Mouse (Mus musculus): ENCODE results near the gene Lasp1.
"Not testable (repeated sequence)": the region's sequence is repeated elsewhere in the genome, so short reads cannot be mapped to it uniquely, and the experiment has no call there.

The Lasp1 gene

GRCm38 (mm10) chr11:97798782-97799145, at the start of gene Lasp1:
Gene Lasp1 (plus strand): TSS chr11:97799000.
- DNase-seq (ENCODE audit: extremely low read depth, low read depth) = peak; percentile 76

GRCm38 (mm10) chr11:97753277-97753676, 45.5 kb upstream of the Lasp1 start:
- no peak for DNase-seq (ENCODE audit: extremely low read depth, low read depth)

GRCm38 (mm10) chr11:97758125-97758524, 40.7 kb upstream of the Lasp1 start:
- no peak for DNase-seq (ENCODE audit: extremely low read depth, low read depth)

- DNase-seq (ENCODE audit: extremely low read depth, low read depth) = no peak
These were observed 39.9 kb upstream of the Lasp1 start for GRCm38 (mm10) chr11:97758942-97759341.

GRCm38 (mm10) chr11:97761638-97762037, 37.2 kb upstream of the Lasp1 start:
- DNase-seq (ENCODE audit: extremely low read depth, low read depth) = no peak

- peak; percentile 97 for DNase-seq (ENCODE audit: extremely low read depth, low read depth)
These were observed 32.5 kb upstream of the Lasp1 start, which contains the start of gene Cwc25 for GRCm38 (mm10) chr11:97766154-97766881. Gene Cwc25 (minus strand): TSS chr11:97766556.

GRCm38 (mm10) chr11:97769704-97770103, 29.1 kb upstream of the Lasp1 start:
- DNase-seq (ENCODE audit: extremely low read depth, low read depth) = no peak

- no peak for DNase-seq (ENCODE audit: extremely low read depth, low read depth)
These were observed 27.4 kb upstream of the Lasp1 start for GRCm38 (mm10) chr11:97771410-97771809.

GRCm38 (mm10) chr11:97775186-97775585, 23.6 kb upstream of the Lasp1 start:
- DNase-seq (ENCODE audit: extremely low read depth, low read depth) = no peak

GRCm38 (mm10) chr11:97775808-97776496, 22.8 kb upstream of the Lasp1 start, which contains the start of gene 1700001P01Rik:
Gene 1700001P01Rik (minus strand): TSS chr11:97775918.
- DNase-seq (ENCODE audit: extremely low read depth, low read depth) = peak; percentile 27

- DNase-seq (ENCODE audit: extremely low read depth, low read depth) = no peak
These were observed 22.2 kb upstream of the Lasp1 start for GRCm38 (mm10) chr11:97776497-97777128.

GRCm38 (mm10) chr11:97777129-97777529, 21.7 kb upstream of the Lasp1 start:
- DNase-seq (ENCODE audit: extremely low read depth, low read depth) = no peak

GRCm38 (mm10) chr11:97778918-97779317, 19.9 kb upstream of the Lasp1 start:
- DNase-seq (ENCODE audit: extremely low read depth, low read depth) = no peak

- DNase-seq (ENCODE audit: extremely low read depth, low read depth) = no peak
These were observed 18.7 kb upstream of the Lasp1 start for GRCm38 (mm10) chr11:97779968-97780701.

- DNase-seq (ENCODE audit: extremely low read depth, low read depth) = no peak
These were observed 17.3 kb upstream of the Lasp1 start for GRCm38 (mm10) chr11:97781478-97781831.

GRCm38 (mm10) chr11:97781832-97782563, 16.8 kb upstream of the Lasp1 start, which contains the start of gene Rpl23:
Gene Rpl23 (minus strand): TSS chr11:97782437.
- DNase-seq (ENCODE audit: extremely low read depth, low read depth) = peak; percentile 88

GRCm38 (mm10) chr11:97782564-97782895, 16.3 kb upstream of the Lasp1 start:
- no peak for DNase-seq (ENCODE audit: extremely low read depth, low read depth)

- no peak for DNase-seq (ENCODE audit: extremely low read depth, low read depth)
These were observed 10.8 kb upstream of the Lasp1 start for GRCm38 (mm10) chr11:97787961-97788360.

GRCm38 (mm10) chr11:97789727-97790126, 9.1 kb upstream of the Lasp1 start:
- DNase-seq (ENCODE audit: extremely low read depth, low read depth) = no peak

GRCm38 (mm10) chr11:97790778-97791438, 7.9 kb upstream of the Lasp1 start:
- not testable (repeated sequence) for DNase-seq (ENCODE audit: extremely low read depth, low read depth)

All from MEL-GATA-1-ER (cell line).